Mouse (Mus musculus) urinary bladder, postnatal 10 days (tissue): ENCODE results near the gene Nmb.

Source experiments
- DNase-seq: peaks from one replicate; pipeline ENCODE4 v3.0.0; 2022; ENCODE audit warnings: low spot score

Nmb gene

GRCm38 (mm10) chr7:80897721-80898120, 7.2 kb downstream of the Nmb start:
- no peak for DNase-seq

- no peak for DNase-seq
Observed at GRCm38 (mm10) chr7:80897134-80897533, 7.7 kb downstream of the Nmb start.

GRCm38 (mm10) chr7:80894815-80895519, 9.9 kb downstream of the Nmb start:
- no peak for DNase-seq

DNA sequence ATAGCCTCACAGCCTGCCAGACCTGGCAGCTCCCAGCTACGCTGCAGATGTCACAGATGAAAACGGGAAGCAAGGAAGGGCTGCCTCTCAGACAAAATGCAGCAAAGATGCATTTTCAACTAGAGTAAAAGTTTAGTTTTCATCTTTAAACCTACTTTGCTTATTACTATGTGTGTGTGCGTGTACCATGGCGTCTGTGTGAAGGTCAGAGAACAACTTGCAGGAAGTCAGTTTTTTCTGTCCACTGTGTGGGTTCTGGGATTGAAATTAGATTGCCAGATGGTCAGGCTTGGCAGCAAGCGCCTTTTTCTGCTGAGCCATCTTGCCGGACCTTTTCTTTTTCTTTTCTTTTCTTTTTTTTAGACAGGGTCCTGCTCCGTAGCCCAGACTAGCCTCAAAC, 10.7 kb downstream of the Nmb start:
- DNase-seq = no peak

DNA sequence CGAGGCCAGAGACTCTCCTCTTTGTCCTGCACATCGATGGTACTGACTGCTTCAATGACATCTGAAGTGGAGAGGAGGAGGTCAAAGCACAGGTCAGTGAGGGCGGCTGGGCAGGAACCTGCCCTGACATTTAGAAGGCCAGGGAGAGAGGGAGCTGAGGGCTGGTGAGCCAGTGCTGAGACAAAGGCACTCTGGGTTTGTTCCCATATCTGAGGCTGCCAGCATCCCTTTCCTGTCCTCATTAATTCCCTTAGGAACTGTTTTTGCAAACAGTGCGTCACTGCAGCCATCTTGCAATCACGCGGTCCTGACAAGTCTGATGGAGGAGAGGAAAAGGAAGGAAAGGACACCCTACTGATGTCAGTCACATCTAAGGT, 11.1 kb downstream of the Nmb start:
- DNase-seq = no peak

DNA sequence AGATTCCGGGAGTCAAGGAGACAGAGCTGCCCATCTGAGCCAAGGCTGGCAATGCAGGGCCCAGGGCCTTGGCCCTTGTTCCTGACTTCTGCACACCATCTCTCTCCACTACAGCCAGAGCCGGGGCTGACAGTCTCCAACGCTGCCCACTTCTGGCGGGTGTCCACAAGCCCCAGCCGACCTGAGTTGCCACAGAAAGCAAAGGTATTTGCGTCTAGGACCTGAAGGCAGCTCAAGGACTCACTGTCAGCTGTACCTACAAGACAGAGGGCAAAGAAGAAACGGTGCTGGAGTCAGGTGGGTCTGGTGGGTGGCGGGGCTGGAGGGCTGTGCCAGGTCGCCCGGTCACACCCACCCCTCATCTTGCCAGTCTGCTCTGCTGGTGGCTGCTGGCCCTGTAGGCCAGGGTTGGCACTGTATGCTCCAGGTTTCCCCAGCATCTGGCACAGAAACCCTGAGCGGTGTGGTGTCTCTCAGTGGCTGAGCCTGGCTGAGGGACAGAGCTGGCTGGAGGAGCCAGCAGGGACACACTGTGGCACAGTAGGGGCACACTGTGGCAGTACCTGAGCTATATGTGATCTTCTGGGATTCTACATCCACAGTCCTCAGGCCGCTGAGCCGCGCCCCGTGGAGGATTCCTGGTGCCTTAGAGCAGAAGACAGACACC, 11.7 kb downstream of the Nmb start:
- no peak for DNase-seq

- DNase-seq = no peak
Observed at GRCm38 (mm10) chr7:80889841-80890241, 15.0 kb downstream of the Nmb start.

- no peak for DNase-seq
Observed at GRCm38 (mm10) chr7:80889021-80889511, 15.8 kb downstream of the Nmb start.

GRCm38 (mm10) chr7:80888595-80888994, 16.3 kb downstream of the Nmb start:
- DNase-seq = no peak

- no peak for DNase-seq
Observed at GRCm38 (mm10) chr7:80885666-80886065, 19.2 kb downstream of the Nmb start.

- DNase-seq = no peak
Observed at GRCm38 (mm10) chr7:80882830-80883505, 21.9 kb downstream of the Nmb start.

GRCm38 (mm10) chr7:80875727-80876126, 29.1 kb downstream of the Nmb start:
- DNase-seq = no peak

GRCm38 (mm10) chr7:80873631-80874030, 31.2 kb downstream of the Nmb start:
- no peak for DNase-seq

DNA sequence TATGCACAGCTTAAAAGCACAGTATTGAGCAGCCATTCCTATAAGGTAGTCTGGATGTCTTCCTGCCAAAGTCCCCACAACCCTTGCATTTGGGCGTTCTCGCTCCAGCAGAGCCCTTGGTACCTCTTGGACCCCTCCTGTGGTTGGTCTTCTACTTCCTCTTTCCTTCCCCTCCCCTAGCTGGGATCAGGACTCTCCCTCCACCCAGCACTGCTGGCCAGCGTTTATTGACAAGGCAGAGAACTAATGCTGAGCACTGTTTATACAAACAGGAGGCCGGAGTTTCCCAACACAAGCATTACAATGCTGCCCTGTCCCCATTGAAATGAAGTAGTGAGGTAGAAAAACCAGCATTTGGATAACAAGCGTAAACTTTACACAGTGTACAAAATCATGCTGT, 31.8 kb downstream of the Nmb start:
- DNase-seq = no peak

- DNase-seq = no peak
Observed at GRCm38 (mm10) chr7:80868686-80869085, 36.2 kb downstream of the Nmb start.

GRCm38 (mm10) chr7:80866514-80867147, 38.2 kb downstream of the Nmb start:
- DNase-seq = no peak

DNA sequence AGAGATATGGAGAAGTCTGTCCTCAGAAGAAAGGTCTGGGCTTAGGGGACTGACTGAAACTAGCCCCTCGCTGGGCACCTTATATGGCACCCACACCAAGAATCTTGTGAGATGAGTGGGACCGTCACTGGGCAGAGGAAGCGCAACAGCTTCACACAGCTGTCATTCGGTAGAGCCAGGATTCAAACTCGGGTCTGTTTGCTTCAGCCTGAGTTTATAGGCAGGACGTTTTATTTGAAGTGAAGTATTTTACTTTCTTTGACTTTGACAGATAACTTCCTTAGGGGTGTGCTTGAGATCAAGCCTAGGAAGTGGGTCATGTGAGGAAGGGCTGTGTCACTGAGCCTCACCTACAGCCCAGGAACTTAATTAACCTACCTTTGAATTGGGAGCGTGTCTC, 39.4 kb downstream of the Nmb start:
- no peak for DNase-seq

DNA sequence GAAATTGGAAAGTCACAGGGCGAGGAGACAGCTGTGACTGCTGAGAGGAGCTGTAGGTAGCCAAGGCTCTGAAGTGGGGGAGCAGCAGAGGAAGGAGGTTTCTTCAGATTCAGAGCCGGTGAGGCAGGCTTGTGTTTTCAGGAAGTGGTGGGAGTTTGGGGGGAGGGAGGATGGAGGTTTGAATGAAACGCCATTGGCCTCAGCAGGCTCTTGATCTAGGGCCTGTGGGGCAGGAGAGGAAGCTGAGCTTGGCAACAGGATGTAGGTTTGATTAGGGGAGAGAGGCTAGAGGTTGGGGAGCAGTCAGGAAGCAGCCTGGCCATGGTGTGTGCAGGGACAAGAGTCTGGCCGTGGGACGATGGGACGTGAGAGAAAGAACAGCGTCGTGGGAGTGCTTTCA, 40.0 kb downstream of the Nmb start:
- no peak for DNase-seq

DNA sequence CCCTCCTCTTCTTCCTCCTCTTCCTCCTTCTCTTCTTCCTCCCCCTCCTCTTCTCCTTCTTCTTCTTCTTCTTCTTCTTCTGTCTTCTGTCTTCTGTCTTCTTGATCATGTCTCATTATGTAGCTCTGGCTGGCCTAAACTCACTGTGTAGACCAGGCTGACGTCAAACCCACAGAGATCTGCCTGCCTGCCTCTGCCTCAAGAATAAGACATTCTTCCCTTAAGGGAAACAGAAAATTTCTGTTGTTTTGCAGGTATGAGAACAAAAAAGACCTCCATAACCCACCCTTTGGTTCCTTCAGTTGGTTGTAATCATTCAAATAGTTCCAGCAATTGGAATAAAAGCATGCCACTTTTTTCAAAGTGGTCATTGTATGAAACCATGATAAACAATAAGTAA, 40.7 kb downstream of the Nmb start:
- DNase-seq = no peak

GRCm38 (mm10) chr7:80863520-80863919, 41.4 kb downstream of the Nmb start:
- no peak for DNase-seq

DNA sequence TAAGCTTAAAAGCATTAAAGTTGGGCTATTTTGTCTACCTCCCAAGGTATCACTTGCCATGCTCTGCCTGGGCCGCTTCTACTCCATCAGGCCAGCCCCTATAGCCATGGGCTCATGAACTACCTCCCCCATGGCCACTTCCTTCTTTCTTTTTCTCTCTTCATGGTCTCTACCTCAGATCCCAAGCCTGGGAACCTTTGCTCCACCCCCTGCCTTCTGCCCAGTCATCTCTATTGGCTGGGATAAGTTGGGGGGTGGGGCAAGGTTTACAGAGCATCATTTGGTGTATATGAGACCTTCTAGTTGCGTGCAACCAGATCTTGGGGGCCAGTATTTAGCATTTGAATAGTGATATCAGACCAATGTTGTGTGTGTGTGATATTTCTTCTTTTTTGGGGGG, 42.4 kb downstream of the Nmb start:
- DNase-seq = no peak

DNA sequence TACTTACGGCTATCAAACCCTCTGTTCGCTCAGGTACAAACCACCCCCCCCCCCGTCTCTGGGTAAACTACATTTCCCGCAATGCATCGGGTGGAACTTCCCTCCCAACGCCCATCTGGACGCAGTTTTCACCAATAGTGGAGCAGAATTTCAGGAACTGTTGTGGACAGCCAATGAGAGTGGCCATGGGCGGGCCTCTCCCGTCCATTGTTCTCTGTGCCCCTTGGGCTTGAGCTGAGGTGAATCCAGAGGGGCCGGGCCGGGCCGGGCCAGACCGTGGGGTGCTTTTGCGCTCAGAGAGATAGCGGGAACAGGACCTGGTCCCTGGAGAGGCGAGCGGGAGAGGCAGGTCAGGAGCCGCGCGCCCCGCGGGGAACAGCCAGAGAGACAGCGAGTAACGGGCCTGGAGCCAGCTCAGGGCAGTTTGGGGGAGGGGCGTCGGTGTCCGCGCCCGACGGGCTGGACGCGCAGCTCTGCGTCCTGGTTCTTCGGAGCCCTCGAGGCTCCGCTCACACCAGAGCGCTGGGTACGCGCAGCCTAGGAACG, 44.1 kb downstream of the Nmb start, which contains the start of gene Zscan2:
Gene Zscan2 (plus strand): TSS at position 192 of the 546 bp plus-strand sequence.
- peak; percentile 34 for DNase-seq
